Mouse (Mus musculus): ENCODE measurements around the gene Umod. TPM values are rescaled to one million over a fixed set of nuclear protein-coding genes. Genes with fewer than 3 reads are reported as not detected.

Gene Umod
- total and polyA plus RNA-seq, 2 experiments from 2014 or later: not detected

DNA sequence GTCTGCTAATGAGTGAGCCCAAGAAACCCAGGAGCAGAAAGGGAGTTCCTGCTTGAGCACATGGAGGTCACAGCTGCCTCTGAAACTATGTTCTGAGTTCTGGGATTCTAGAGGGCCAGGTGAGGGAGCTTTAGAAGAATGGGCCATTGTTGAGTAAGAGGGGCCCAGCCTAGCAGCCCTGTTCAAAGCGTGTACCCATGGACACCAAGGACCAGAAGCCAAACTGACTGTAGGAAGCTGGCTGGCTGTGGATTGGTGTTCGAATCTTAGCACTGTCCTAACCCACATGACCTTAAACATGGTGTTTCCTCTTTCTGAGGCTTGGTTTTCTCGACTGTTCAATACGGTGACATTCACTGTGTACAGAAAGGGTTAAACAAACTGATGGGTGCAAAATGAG, 44.3 kb upstream of the Umod start, which contains the start of gene Pdilt:
TSS of gene Pdilt (minus strand) at position 101 of the 400 bp plus-strand sequence.
- Histone ChIP-seq H3K9me3 (replicated peaks; ENCODE audit: control insufficient read depth, low read length) (no peaks in the 10 kb centered on the region), H3K9ac (replicated peaks; ENCODE audit: low read depth, low read length) (no peak within 1 kb of the TSS), H3K4me2 (ENCODE audit: low read depth, low read length) (no peak within 1 kb of the TSS), H3K4me1 (ENCODE audit: control insufficient read depth, insufficient read depth) (no peaks in the 10 kb centered on the region), H3K4me3 (ENCODE audit: low read depth, low read length) (no peak within 1 kb of the TSS), H3K27me3 (ENCODE audit: control insufficient read depth, insufficient read depth, low read length) (no peaks in the 10 kb centered on the region), H3K27ac (ENCODE audit: low read depth) (no peak within 1 kb of the TSS), H3K36me3 (replicated peaks; ENCODE audit: control insufficient read depth, insufficient read depth, low read length) (no peaks in the 10 kb centered on the region)
- TF ChIP-seq CTCF (IDR thresholded peaks at IDR 0.05; ENCODE audit: low read depth): no peak
- TF ChIP-seq EP300 (IDR thresholded peaks at IDR 0.05; ENCODE audit: low read depth): no peak
- no peak for DNase-seq (ENCODE audit: low spot score)
- 55% methylated on average over 4 of the region's 4 CpGs for WGBS
- no peak for ATAC-seq (ENCODE audit: insufficient read depth, low read depth)

DNA sequence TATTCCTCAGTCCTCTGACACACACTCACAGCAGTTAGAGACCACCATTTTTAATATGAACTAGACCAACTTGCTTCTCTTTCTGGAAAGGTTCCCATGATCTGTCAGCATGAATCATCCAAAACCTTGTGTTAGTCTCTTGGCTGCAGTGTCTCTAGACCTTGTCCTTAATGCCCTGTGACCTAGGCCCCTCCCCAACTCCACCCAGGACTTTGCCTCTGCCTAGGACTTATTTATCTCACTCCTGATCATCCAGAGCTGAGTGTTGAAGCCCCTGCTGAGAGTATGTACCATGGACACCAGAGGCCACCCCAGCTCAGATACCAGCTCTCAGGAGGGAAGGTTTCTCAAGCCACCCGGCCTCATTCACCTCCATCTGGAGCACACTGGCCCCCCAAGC, 43.3 kb upstream of the Umod start:
- no peaks in the 10 kb centered on the region for H3K9me3 ChIP-seq (replicated peaks; ENCODE audit: control insufficient read depth, low read length)
- ATAC-seq (ENCODE audit: insufficient read depth, low read depth) (no peak), DNase-seq (ENCODE audit: low spot score) (no peak)
- H3K9ac ChIP-seq (replicated peaks; ENCODE audit: low read depth, low read length): no peak overlapping the region
- H3K4me3 ChIP-seq (ENCODE audit: low read depth, low read length): no peak overlapping the region
- TF ChIP-seq EP300 (IDR thresholded peaks at IDR 0.05; ENCODE audit: low read depth): no peak
- no peak for TF ChIP-seq CTCF (IDR thresholded peaks at IDR 0.05; ENCODE audit: low read depth)
- no peak overlapping the region for H3K27ac ChIP-seq (ENCODE audit: low read depth)
- no peaks in the 10 kb centered on the region for H3K4me1 ChIP-seq (ENCODE audit: control insufficient read depth, insufficient read depth)
- H3K36me3 ChIP-seq (replicated peaks; ENCODE audit: control insufficient read depth, insufficient read depth, low read length): no peaks in the 10 kb centered on the region
- WGBS: 67% methylated on average over 1 of the region's 1 CpGs
- H3K4me2 ChIP-seq (ENCODE audit: low read depth, low read length): no peak overlapping the region
- H3K27me3 ChIP-seq (ENCODE audit: control insufficient read depth, insufficient read depth, low read length): no peaks in the 10 kb centered on the region

DNA sequence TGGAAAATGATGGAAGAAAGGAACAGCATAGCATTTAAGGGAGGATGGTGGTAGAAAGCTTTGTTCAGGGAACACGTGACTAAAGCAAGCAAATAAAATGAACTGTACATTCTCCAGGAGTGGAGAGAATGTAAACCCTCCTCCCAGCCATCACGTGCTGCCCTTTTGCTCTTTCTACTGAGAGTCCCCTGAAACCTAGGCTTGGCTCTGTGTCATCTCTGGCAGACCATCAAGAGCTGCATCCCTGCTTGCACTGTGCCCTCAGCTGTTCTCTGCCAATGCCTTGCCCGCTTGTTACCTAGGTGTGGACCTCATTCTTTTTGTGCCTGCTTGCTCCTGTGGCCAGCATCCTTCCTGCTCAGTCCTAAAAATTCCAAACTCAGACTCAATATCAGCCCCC, 42.7 kb upstream of the Umod start:
- Histone ChIP-seq H3K9ac (replicated peaks; ENCODE audit: low read depth, low read length) (no peak overlapping the region), H3K27me3 (ENCODE audit: control insufficient read depth, insufficient read depth, low read length) (no peaks in the 10 kb centered on the region), H3K9me3 (replicated peaks; ENCODE audit: control insufficient read depth, low read length) (no peaks in the 10 kb centered on the region), H3K4me3 (ENCODE audit: low read depth, low read length) (no peak overlapping the region), H3K4me1 (ENCODE audit: control insufficient read depth, insufficient read depth) (no peaks in the 10 kb centered on the region), H3K36me3 (replicated peaks; ENCODE audit: control insufficient read depth, insufficient read depth, low read length) (no peaks in the 10 kb centered on the region), H3K27ac (ENCODE audit: low read depth) (no peak overlapping the region), H3K4me2 (ENCODE audit: low read depth, low read length) (no peak overlapping the region)
- 62% methylated on average over 3 of the region's 3 CpGs for WGBS
- no peak for DNase-seq (ENCODE audit: low spot score)
- TF ChIP-seq CTCF (IDR thresholded peaks at IDR 0.05; ENCODE audit: low read depth) (no peak), EP300 (IDR thresholded peaks at IDR 0.05; ENCODE audit: low read depth) (no peak)
- ATAC-seq (ENCODE audit: insufficient read depth, low read depth): no peak

GRCm38 (mm10) chr7:119519654-119520053, 40.6 kb upstream of the Umod start:
- peak; percentile 8 for DNase-seq (ENCODE audit: low spot score)
- H3K27me3 ChIP-seq (ENCODE audit: control insufficient read depth, insufficient read depth, low read length): 0 out of 2 replicates have a peak, but pooled peaks cover 4% of the 10 kb centered on the region
- H3K36me3 ChIP-seq (replicated peaks; ENCODE audit: control insufficient read depth, insufficient read depth, low read length): no peaks in the 10 kb centered on the region
- no peak overlapping the region for H3K27ac ChIP-seq (ENCODE audit: low read depth)
- no peak overlapping the region for H3K4me2 ChIP-seq (ENCODE audit: low read depth, low read length)
- no peak for ATAC-seq (ENCODE audit: insufficient read depth, low read depth)
- no peaks in the 10 kb centered on the region for H3K4me1 ChIP-seq (ENCODE audit: control insufficient read depth, insufficient read depth)
- WGBS: 43% methylated on average over 5 of the region's 5 CpGs
- TF ChIP-seq CTCF (IDR thresholded peaks at IDR 0.05; ENCODE audit: low read depth) (peak; percentile 69), EP300 (IDR thresholded peaks at IDR 0.05; ENCODE audit: low read depth) (no peak)
- no peaks in the 10 kb centered on the region for H3K9me3 ChIP-seq (replicated peaks; ENCODE audit: control insufficient read depth, low read length)
- no peak overlapping the region for H3K9ac ChIP-seq (replicated peaks; ENCODE audit: low read depth, low read length)
- no peak overlapping the region for H3K4me3 ChIP-seq (ENCODE audit: low read depth, low read length)

GRCm38 (mm10) chr7:119519163-119519562, 40.1 kb upstream of the Umod start, which contains the start of gene Acsm5:
Gene Acsm5 (plus strand): TSS chr7:119519463.
- no peak within 1 kb of the TSS for H3K4me3 ChIP-seq (ENCODE audit: low read depth, low read length)
- no peak within 1 kb of the TSS for H3K27ac ChIP-seq (ENCODE audit: low read depth)
- H3K9me3 ChIP-seq (replicated peaks; ENCODE audit: control insufficient read depth, low read length): no peaks in the 10 kb centered on the region
- ATAC-seq (ENCODE audit: insufficient read depth, low read depth): no peak
- no peaks in the 10 kb centered on the region for H3K36me3 ChIP-seq (replicated peaks; ENCODE audit: control insufficient read depth, insufficient read depth, low read length)
- no peak for TF ChIP-seq EP300 (IDR thresholded peaks at IDR 0.05; ENCODE audit: low read depth)
- TF ChIP-seq CTCF (IDR thresholded peaks at IDR 0.05; ENCODE audit: low read depth): no peak
- WGBS: 61% methylated on average over 5 of the region's 5 CpGs
- no peak within 1 kb of the TSS for H3K4me2 ChIP-seq (ENCODE audit: low read depth, low read length)
- H3K27me3 ChIP-seq (ENCODE audit: control insufficient read depth, insufficient read depth, low read length): 0 out of 2 replicates have a peak, but pooled peaks cover 4% of the 10 kb centered on the region
- no peak for DNase-seq (ENCODE audit: low spot score)
- H3K4me1 ChIP-seq (ENCODE audit: control insufficient read depth, insufficient read depth): no peaks in the 10 kb centered on the region
- no peak within 1 kb of the TSS for H3K9ac ChIP-seq (replicated peaks; ENCODE audit: low read depth, low read length)

- H3K4me2 ChIP-seq (ENCODE audit: low read depth, low read length): no peak overlapping the region
- H3K9me3 ChIP-seq (replicated peaks; ENCODE audit: control insufficient read depth, low read length): no peaks in the 10 kb centered on the region
- H3K27ac ChIP-seq (ENCODE audit: low read depth): no peak overlapping the region
- H3K27me3 ChIP-seq (ENCODE audit: control insufficient read depth, insufficient read depth, low read length): 0 out of 2 replicates have a peak, but pooled peaks cover 4% of the 10 kb centered on the region
- H3K36me3 ChIP-seq (replicated peaks; ENCODE audit: control insufficient read depth, insufficient read depth, low read length): no peaks in the 10 kb centered on the region
- H3K9ac ChIP-seq (replicated peaks; ENCODE audit: low read depth, low read length): no peak overlapping the region
- WGBS: 72% methylated on average over 7 of the region's 7 CpGs
- DNase-seq (ENCODE audit: low spot score) (no peak), ATAC-seq (ENCODE audit: insufficient read depth, low read depth) (no peak)
- TF ChIP-seq CTCF (IDR thresholded peaks at IDR 0.05; ENCODE audit: low read depth): no peak
- no peaks in the 10 kb centered on the region for H3K4me1 ChIP-seq (ENCODE audit: control insufficient read depth, insufficient read depth)
- no peak overlapping the region for H3K4me3 ChIP-seq (ENCODE audit: low read depth, low read length)
Observed at GRCm38 (mm10) chr7:119516272-119516558, 37.1 kb upstream of the Umod start.
